Mouse (Mus musculus): ENCODE results near the gene Wdfy3.
A peak's percentile ranks its signal among the peaks of the same experiment; 100 is the strongest.
"Not testable (repeated sequence)": the region's sequence is repeated elsewhere in the genome, so short reads cannot be mapped to it uniquely, and the experiment has no call there.

Gene Wdfy3

DNA sequence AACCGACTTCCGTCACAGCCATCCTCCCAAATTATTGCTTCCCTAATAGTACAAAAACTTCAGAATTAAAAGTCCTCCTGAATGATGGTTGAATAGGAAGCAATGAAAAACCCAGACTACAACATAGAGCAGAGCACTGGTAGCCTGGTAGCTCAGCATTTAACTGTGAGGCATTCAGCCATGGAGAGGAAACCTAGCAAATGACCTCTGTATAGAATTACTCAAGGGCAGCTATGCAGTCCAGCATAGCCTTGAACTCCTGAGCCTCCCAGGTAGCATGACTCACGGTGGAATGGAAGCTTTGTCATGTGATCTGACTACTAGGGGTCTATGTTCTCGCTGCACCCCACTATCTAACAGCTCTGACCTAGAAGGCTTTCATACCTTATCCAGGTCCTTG, 189.8 kb downstream of the Wdfy3 start:
- no peak for DNase-seq

DNA sequence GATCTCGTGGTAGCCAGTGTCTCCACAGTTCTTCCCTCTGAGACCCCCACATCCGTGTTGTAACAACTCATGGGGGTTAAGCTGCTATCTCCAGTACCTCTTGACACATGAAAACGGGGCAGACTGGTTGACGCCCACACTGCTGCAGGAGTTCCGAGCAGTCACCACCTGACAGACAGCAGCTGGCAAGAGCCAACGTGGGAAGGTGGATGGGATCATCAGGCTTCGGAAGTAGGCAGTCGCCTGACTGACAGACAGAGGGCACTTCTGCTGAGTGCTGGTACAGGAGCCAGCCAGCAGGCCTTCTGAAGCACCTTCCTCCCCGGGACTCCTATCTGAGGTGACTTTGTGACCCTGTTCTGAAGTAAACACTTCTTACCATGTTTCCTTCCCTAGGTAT, 191.3 kb downstream of the Wdfy3 start:
- DNase-seq, result no peak

- DNase-seq, result no peak
Observed at GRCm38 (mm10) chr5:101876185-101876584, 193.5 kb downstream of the Wdfy3 start.

- no peak for DNase-seq
Observed at GRCm38 (mm10) chr5:101866722-101867121, 203.0 kb downstream of the Wdfy3 start.

DNA sequence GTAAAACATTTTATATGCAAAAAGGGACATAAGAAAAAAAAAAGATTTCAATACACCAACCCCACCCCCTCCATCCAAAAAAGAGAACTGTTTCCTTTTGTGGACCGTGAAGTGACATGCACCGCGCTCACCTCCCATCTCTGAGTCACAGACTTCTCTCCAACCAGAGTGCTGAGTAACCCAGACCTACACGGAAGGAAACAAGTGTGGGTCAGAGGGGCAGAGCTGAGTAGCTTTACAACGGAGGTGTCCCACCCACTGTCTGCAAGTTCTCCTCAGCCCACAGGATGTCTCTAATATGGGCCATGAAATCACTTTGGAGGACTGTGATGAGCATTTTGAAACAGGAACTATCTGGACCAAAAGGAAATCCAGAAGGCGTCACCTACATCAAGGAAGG, 205.8 kb downstream of the Wdfy3 start:
- DNase-seq, result no peak

DNA sequence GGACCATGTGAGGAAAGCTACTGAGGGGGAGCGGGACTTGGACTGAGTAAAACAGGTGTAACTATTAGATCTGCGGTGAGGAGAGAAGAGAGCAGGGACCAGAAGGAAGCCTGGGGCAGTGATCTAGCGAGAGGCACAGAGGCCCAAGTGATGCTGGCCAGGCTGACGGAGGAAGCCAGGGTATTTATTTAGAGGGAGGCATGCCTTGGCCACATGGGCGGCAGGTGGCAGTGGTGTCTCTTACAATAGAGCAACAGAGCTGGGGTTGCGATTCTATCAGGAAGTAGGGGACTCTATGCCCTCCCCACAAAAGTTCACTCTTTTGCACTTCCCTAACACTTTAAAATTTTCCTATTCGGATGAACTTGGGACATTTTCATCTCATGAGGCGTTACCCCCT, 207.1 kb downstream of the Wdfy3 start:
- DNase-seq, result no peak

- DNase-seq, result no peak
Observed at GRCm38 (mm10) chr5:101861786-101862571, 207.7 kb downstream of the Wdfy3 start.

DNA sequence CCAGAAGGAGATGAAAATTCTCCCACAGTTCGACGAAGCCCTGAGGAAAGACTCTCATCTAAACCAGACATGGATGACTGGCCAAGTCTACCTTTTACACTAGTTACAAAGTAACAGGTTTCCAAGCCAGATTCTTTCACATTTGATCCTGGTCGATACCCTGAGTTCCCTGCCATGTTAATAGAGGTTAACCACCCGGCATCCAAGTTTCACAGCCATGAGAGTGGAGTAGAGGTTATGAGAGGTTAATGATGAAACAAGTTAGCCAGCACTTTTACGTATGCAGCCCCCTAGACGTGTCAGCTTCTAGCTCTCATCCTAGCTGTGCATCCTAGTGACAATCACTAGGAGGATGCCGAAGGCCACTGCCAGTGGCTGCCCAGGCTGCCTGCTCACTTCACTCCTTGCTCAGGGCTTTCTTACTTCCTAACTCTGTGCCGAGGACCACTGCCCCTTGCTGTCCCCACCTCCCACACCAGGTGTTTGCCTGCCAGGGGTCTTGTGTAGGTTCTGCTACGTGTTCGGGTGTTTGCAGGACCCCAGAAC, 210.8 kb downstream of the Wdfy3 start:
- no peak for DNase-seq

- DNase-seq, result no peak
Observed at GRCm38 (mm10) chr5:101855475-101855874, 214.2 kb downstream of the Wdfy3 start.

DNA sequence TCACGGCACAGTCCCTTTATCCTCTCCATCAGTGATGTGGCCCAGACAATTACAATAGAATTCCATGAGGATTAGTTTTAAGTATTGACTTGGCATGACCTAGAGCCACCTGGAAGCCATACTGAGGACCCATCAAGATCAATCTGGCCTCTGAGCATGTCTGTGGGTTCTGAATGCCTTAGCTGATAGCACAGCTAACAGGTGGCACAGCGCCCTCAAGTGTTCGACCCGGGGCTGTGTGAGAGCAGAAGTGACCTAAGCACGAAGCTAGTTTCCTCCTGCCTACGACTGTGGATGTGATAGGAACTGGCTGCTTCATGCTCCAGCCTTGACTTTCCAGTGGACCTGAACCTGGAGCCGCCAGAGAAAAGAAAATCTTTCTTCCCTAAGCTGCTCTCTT, 215.1 kb downstream of the Wdfy3 start:
- DNase-seq, result peak; percentile 37

- no peak for DNase-seq
Observed at GRCm38 (mm10) chr5:101854100-101854499, 215.6 kb downstream of the Wdfy3 start.

GRCm38 (mm10) chr5:101852116-101852680, 217.5 kb downstream of the Wdfy3 start:
- no peak for DNase-seq

GRCm38 (mm10) chr5:101851133-101851532, 218.6 kb downstream of the Wdfy3 start:
- DNase-seq, result no peak

DNA sequence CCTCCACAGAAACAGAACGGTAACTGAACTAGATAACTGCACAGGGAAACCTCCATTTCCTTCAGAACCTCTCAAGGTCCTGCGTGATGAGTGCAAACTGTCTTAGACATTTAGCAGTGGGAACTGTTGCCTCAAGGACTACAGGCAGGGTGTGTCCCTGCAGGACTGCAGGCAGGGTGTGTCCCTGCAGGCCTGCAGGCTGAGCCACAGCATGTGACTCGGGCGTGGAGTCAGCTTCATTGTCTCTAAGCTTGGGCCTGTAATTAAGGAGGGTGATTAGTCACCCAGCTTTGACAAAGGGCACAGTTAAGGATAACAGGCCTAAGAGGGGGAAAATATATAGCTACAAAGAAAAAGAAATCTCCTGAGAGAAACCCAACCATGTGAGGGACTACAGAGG, 222.0 kb downstream of the Wdfy3 start:
- no peak for DNase-seq

- no peak for DNase-seq
Observed at GRCm38 (mm10) chr5:101847323-101847722, 222.4 kb downstream of the Wdfy3 start.

DNA sequence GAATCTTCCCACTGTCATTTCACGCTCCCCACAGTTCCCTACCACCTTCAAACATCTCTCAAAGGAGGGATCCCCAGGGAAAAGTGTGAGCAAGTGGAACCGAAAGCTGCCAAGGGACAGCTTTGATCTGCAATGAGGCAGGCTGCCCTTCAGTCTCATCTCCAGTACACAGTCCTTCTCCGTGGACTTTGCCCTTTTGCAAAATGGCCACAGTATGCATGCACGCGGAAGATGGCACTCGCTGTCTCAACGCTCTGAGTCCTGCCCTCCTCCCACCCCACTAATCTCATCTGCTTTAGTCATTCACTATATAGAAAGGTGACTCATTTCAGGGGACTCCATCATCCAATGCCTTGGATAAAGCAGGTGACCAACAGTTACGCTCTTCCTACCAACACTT, 223.8 kb downstream of the Wdfy3 start:
- no peak for DNase-seq

GRCm38 (mm10) chr5:101845011-101845410, 224.7 kb downstream of the Wdfy3 start:
- DNase-seq, result no peak

- DNase-seq, result peak; percentile 41
Observed at GRCm38 (mm10) chr5:101840476-101840875, 229.2 kb downstream of the Wdfy3 start.

GRCm38 (mm10) chr5:101837605-101838004, 232.1 kb downstream of the Wdfy3 start:
- DNase-seq, result not testable (repeated sequence)

DNA sequence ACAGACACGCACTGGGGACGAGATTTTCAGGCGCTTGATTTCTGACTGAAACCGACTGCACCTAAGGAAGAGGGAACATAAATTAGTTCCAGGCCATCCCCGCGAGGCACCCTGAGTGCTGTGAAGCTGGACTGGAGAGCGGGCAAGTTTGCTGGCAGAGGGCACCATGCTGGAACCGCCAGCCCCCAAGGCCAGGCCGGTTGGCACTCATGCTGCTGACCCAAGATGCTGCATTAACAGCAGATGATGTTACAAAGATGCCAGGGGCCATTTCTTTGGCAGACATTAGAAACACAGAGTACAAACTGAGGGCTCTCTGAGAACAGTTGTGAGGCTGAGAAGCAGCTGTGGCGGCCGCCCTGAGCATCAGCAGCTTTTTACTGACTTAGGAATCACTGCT, 233.5 kb downstream of the Wdfy3 start:
- DNase-seq, result no peak

DNA sequence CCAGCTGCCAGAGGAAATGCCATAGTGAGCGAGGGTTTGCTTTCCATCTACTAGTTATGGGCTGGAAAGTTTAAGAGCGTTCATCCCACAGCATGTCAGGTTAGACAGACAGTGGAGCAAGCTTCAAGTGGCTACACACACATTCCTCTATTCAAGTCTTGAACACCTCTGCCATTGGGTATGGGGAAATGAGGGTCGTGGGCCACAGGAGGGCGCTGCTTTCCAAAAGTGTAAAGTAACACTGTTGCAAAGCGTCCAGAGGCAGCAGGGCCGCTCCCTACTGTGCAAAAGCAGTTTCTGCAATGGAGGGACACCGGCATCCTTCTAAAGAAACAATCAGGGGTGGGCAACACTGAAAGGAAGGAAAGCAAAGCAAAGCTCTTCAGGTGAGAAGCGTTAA, 235.8 kb downstream of the Wdfy3 start:
- DNase-seq, result no peak

GRCm38 (mm10) chr5:101832991-101833390, 236.7 kb downstream of the Wdfy3 start:
- DNase-seq, result no peak

GRCm38 (mm10) chr5:101832042-101832441, 237.7 kb downstream of the Wdfy3 start:
- peak; percentile 65 for DNase-seq

GRCm38 (mm10) chr5:101830180-101830579, 239.5 kb downstream of the Wdfy3 start:
- DNase-seq, result no peak

GRCm38 (mm10) chr5:101828932-101829331, 240.8 kb downstream of the Wdfy3 start:
- no peak for DNase-seq

Data from cerebellum, adult 9-10 months (tissue).